Mouse (Mus musculus) left cerebral cortex, adult 2 months (tissue): ENCODE results near the gene BC016579. TPM values are rescaled to one million over a fixed set of nuclear protein-coding genes. Genes with fewer than 3 reads are reported as not detected.
A peak's percentile ranks its signal among the peaks of the same experiment; 100 is the strongest.

Experiments used
- DNase-seq, 2 experiments: peaks; one replicate each; pipeline ENCODE4 v3.0.0; 2021 to 2022; ENCODE audit warnings: low spot score in 2 of 2, mixed read lengths in 1 of 2; ENCODE audit errors: extremely low spot score in 1 of 2
- H3K27ac ChIP-seq: fragments of 200-600 bp; 2 replicates; pipeline ENCODE4 v1.8.1; 2022
- H3K4me3 ChIP-seq: fragments of 200-600 bp; 2 replicates; pipeline ENCODE4 v1.8.1; 2022
- CTCF ChIP-seq: fragments of 200-600 bp; IDR thresholded peaks from 2 replicates; pipeline ENCODE4 v1.8.1; 2022; ENCODE audit warnings: antibody characterized with exemption, mild to moderate bottlenecking, moderate library complexity
- intact Hi-C: fragments of 180-260 bp; cut with DNase I; formaldehyde crosslinking; loops from one replicate; pipeline ENCODE4 v1.15.1; 2025
- total RNA-seq, 2 experiments: library from RNA; stranded (reverse); gene quantifications; 2 replicates each; pipeline ENCODE4 v1.2.3; 2021

The BC016579 gene
- total RNA-seq, 2 experiments from 2014 or later = 0.21 to 0.52 TPM

DNA sequence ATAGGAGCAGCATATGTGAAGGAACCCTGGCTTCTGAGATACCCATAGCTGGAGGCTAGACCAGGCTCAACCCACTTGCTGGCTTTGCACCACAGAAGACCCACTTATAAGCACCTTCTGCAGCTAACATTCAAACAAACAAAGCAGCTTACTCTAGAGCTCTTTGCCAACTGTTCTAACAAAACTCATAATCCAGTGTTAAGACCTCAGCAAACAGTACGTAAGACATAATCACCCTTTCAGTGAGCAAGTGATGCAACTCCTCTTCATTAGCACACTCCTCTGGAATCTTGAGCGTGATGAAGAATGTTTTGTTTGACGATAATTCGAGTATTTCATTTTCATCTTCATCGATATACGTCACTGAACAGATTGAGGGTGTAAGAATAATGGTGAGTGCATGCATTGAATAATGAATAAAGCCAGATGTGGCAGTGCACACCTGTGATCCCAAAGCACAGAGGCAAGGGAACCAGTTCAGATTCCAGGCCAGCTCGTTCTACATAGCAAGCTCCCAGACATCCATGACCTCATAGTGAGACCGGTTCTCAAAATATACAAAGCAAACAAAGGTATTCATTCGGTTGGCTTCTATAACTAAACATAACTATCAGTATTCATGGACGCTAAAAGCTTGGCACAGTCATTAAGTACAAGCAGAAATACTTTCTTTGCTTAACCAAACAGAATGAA lies 13.7 kb downstream of the BC016579 start:
- H3K4me3 ChIP-seq = no peak overlapping the region
- TF ChIP-seq CTCF = no peak
- H3K27ac ChIP-seq = no peak overlapping the region
- no peak for DNase-seq
- intact Hi-C loops = no loop called here

DNA sequence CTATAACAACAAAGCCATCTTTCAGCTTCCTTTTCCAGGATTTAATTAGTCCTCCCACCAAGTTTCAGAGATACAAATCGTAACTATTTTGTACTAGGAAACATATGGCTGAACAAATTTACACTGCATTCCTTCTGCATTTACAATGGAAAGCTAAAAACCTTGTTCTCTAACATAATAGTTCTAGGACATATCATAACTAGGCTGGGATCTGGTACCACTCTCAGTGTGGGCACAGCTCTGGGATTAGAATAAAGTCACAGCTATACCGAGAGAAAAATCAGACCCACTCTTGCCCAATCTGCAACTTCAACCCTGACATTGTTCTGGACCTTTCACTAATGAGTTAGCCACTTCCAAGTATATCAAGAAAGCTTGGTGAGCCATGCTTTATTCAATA lies 18.0 kb downstream of the BC016579 start:
- Histone ChIP-seq H3K4me3 (no peak overlapping the region), H3K27ac (no peak overlapping the region)
- TF ChIP-seq CTCF = no peak
- DNase-seq = no peak
- intact Hi-C loops = no loop called here

DNA sequence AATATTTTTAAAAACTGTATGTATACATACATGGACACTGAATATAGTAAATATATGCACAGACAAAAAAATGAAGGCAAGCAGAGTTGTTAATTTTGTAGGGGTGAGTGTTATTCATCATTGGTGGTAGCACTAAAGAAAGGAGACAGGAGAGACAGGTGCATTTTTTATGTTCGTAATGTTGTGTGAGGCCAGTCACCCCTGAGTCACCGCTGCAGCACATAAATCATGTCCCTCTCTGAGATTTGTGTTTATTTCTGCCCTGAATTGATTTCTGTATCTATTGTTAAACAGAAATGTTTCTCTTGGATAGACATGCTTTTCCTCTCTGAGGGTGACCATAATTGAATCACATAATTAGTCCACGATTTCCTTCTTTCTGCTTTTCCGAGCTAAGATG lies 21.4 kb downstream of the BC016579 start:
- intact Hi-C loops = no loop called here
- H3K27ac ChIP-seq = no peak overlapping the region
- TF ChIP-seq CTCF = no peak
- DNase-seq = no peak
- H3K4me3 ChIP-seq = no peak overlapping the region

DNA sequence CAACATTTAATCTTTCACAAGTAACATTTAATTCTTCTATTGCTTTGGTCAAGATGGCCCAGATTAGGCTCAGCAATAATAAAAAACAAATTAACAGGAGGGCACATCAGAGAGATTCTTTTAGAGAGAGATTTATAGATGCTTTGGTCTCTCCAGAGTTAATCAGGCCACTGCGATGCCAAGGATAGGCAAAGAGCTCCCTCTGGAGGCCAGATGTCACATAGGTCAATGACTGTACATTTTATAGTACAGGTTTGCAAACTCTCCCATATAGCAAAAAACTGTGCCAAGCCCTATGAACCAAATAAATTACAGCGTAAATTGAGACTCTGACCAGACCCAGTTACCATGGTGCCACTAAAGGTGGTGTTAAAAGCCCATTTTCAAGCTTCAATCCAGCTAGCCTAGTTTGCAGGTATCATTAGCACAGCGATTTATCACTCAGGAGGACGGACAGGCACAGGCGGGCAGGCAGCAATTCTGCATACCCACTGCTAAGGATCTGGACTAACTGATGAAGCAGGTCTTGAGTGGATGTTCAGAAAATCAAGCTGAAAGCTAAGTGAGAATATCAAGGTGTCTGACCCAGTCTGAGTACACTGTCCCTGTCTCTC lies 23.4 kb downstream of the BC016579 start:
- Histone ChIP-seq H3K4me3 (no peak overlapping the region), H3K27ac (no peak overlapping the region)
- DNase-seq = peak; percentile 58 to 59
- peak; percentile 93 for TF ChIP-seq CTCF
- intact Hi-C loops = loop anchor here (1.0 to 2.0 kb wide), 2 partner anchors 48 to 434 kb away; no protein-coding TSS in a partner anchor

DNA sequence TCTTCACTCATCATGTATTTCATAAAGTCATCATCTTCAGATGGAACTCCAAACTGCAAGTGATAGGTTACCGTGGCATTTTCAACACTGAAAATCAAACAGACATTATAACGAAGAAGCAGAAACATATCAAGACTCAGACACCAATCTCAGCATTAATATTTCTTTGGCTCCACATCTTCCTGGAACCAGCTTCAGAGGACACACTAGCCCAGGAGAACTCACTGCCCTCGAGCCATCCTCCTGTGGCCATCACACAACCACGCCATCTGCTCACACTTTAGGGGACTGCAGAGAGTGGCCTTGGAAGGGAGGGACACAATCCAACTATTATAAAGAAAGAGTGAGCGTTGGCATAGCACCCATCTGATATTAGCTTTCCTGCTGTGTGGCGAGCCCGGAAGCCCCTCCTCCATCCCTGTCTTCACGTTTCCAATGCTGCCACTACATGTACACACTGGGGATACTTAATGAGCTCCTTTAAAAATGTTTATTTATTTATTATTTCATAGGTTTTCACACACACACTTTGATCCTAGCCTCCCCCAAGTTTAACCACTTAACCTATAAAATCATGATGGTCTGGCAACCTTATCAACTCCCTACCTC lies 24.3 kb downstream of the BC016579 start:
- no peak for DNase-seq
- Histone ChIP-seq H3K27ac (no peak overlapping the region), H3K4me3 (no peak overlapping the region)
- intact Hi-C loops = loop anchor here (1.0 to 2.0 kb wide), 2 partner anchors 47 to 433 kb away; no protein-coding TSS in a partner anchor
- TF ChIP-seq CTCF = no peak

DNA sequence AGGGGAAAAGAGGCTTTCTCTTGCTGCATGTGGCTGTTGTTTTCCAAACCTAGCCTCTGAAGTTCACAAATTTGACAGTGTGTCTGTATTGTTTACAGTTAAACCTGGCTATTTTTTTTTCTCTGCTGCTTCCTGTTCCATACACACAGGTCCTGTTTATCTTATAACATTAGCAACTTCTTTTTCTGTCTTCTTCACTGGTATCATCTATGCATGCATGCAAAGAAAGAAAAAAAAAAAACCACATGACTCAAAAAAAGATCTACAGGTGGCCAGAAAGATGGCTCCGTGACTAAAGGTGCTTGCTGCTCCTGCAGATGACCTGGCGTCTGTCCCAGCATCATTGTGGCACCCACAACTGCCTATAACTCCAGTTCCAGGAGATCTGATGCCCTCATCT lies 28.5 kb downstream of the BC016579 start:
- no peak for TF ChIP-seq CTCF
- DNase-seq = no peak
- Histone ChIP-seq H3K4me3 (no peak overlapping the region), H3K27ac (no peak overlapping the region)
- intact Hi-C loops = no loop called here

DNA sequence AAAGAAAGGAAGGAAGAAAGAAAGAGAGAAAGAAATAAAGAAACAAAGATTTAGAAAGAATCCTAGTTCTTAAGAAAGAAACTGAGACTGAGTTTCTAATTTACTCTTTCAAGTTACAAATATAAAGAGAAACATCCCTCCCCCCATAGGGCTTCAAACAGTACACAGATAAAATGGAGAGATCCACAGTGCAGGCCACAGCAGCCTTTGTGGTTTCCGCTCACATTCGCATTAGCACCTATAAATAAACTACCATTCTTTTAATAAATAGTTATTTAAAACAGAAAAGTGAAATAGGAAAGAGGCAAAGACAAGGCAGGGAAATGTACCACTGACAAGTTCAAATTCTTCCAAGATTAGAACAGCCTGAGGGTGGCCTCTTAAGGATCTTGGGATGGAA lies 29.1 kb downstream of the BC016579 start:
- no peak for TF ChIP-seq CTCF
- Histone ChIP-seq H3K4me3 (no peak overlapping the region), H3K27ac (no peak overlapping the region)
- intact Hi-C loops = no loop called here
- DNase-seq = no peak

DNA sequence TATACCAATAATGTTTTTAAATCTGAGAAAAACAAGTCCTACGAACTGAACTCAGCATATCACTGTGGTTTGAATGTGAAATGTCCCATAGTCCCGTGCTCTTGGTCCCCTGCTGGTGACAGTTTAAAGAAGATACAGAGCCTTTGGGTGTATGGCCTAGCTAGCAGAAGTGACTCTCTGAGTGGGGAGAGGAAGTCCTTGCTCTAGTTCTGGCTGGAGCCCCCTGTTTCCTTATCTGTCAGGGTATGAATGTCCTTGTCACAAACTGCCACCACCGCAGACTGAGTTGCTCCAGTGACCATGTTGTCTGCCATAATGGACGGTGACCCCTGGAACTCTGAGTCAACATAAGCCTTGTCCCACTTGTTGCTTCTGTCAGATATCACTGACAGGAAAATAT lies 30.6 kb downstream of the BC016579 start:
- Histone ChIP-seq H3K27ac (no peak overlapping the region), H3K4me3 (no peak overlapping the region)
- DNase-seq = no peak
- intact Hi-C loops = no loop called here
- TF ChIP-seq CTCF = no peak

DNA sequence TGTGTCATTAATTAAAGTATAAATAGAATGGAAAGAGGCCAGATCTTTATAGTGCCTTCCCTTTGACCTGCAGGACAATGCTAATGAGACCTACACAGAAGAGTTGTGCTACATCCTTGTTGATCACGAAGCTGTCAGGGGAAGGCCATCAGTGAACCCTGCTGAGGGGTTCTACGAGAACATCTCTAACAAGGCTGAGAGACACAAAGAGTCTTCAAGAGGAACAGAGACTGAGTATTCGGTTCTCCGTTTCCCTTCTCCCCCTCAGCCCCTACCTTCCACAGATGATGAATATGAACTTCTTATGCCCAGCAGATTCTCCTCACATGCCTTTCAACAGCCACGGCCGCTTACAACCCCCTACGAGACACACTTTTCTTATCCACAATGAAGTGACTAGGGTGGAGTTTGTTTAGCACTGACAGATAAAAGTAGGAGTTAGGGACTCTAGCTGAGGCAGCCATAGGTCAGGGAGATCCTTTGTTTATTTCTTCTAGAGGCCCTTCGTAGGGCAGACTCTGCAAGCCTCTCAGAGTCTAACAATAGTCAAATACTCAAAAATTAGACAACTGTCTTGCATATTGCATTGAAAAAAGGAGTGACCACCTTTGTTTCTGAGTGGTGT lies 34.0 kb downstream of the BC016579 start:
- TF ChIP-seq CTCF = no peak
- no peak for DNase-seq
- Histone ChIP-seq H3K4me3 (no peak overlapping the region), H3K27ac (no peak overlapping the region)
- intact Hi-C loops = no loop called here

DNA sequence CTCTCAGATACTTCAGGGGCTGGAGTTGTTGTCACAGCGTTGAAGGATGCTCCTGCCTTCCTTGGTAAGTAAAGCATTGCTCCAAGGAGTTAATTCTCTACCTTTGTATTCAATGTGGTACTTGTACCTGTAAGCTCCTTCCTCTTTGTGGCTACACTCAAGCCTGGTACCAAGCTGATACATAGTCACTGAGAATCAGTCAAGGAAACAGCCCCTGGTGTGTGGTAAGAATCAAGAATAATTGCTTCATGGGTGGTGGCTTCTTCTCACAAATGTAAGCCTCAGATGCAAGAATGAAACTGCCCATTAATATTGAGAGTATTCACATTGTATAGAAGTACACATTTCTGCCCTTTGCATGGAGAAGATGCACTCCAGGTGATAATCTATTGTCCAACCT lies 37.9 kb downstream of the BC016579 start:
- no peak overlapping the region for H3K27ac ChIP-seq
- intact Hi-C loops = no loop called here
- TF ChIP-seq CTCF = no peak
- H3K4me3 ChIP-seq = no peak overlapping the region
- DNase-seq = no peak

DNA sequence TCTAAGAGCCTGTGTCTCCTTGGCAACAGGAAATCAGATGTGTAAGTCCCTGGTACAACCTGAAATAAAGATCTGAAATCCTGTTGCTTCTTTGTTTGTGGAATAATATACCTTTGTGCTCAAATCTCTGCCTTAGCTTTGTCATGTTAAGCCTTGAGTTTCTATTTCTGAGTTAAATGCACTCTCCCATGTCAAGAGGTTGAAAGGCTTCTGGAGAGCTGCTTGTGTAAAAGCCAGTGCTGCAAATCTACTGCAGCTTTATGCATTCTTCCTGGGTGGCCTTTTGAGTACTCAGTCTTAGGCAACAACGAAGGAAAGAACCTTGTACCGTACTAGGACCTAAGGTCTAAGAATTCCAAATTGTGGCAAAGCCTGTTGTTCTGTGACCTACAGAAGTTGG lies 40.6 kb downstream of the BC016579 start:
- no peak for DNase-seq
- intact Hi-C loops = no loop called here
- Histone ChIP-seq H3K27ac (no peak overlapping the region), H3K4me3 (no peak overlapping the region)
- no peak for TF ChIP-seq CTCF

DNA sequence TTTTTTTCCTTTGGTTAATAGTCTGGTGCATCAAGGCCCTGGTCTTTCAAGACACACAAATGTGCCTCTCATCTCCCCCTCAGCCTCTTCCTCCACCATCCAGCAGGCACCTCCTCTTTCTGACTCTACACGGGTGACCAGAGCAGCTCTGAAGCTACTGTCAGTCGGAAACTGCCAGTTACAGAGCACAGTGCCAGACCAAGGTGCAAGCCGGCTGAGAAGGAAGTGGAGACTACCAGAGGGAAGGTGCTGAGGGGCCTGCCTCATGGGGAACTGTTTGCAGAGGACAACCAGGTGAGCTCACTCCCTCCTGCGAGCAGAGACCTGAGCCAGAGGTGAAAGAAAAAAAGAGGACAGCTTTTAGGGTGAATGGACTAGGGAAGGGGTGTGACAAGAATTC lies 43.6 kb downstream of the BC016579 start, which contains the start of gene Gcsam:
Gene Gcsam, plus strand, starts transcription at position 114 of the 400 bp plus-strand sequence.
- H3K4me3 ChIP-seq = no peak within 1 kb of the TSS
- no peak for TF ChIP-seq CTCF
- intact Hi-C loops = no loop called here
- DNase-seq = no peak
- no peak within 1 kb of the TSS for H3K27ac ChIP-seq
